9 mouse cellular contexts compared by ENCODE assay signal in genomic region chr9:27176154-27176553, GRCm38 (mm10). TPM values are rescaled to one million over a fixed set of nuclear protein-coding genes. Genes with fewer than 3 reads are reported as not detected.
DNase-seq lines count a peak whose midpoint lies in the region; ATAC-seq and TF ChIP-seq lines count a peak whose summit lies in the region.
"Had no signal": no experiment of that assay in that cellular context is flagged by ENCODE, and none has a peak within 500 bp of the region (broad histone marks: within the 10 kb centered on the region; RNA-seq: fewer than 3 reads in every experiment).

No protein-coding gene starts in this region.

- intact Hi-C loops in left cerebral cortex, postnatal 36 days (cut with DNase I) = loop anchor here (1.0 to 2.0 kb wide), 2 partner anchors 41 to 70 kb away; no protein-coding TSS in a partner anchor

- H3K9me3 ChIP-seq in intestine, postnatal 0 days (ENCODE audit: control insufficient read depth) = no peaks in the 10 kb centered on the region
- no peaks in the 10 kb centered on the region for H3K9me3 ChIP-seq in midbrain, postnatal 0 days (ENCODE audit: low read length)
- H3K9me3 ChIP-seq: embryonic facial prominence, embryonic 12.5 days had no signal

- no peaks in the 10 kb centered on the region for H3K27me3 ChIP-seq in intestine, postnatal 0 days (replicated peaks; ENCODE audit: control insufficient read depth, insufficient read depth, low read length)
- no peaks in the 10 kb centered on the region for H3K27me3 ChIP-seq in midbrain, postnatal 0 days (ENCODE audit: insufficient read depth, low read length)
- H3K27me3 ChIP-seq: embryonic facial prominence, embryonic 12.5 days had no signal

- no peaks in the 10 kb centered on the region for H3K36me3 ChIP-seq in intestine, postnatal 0 days (ENCODE audit: control insufficient read depth, insufficient read depth)
- H3K36me3 ChIP-seq in midbrain, postnatal 0 days (ENCODE audit: insufficient read depth, low read length) = no peaks in the 10 kb centered on the region
- H3K36me3 ChIP-seq: embryonic facial prominence, embryonic 12.5 days had no signal

- peak; percentile 27 for DNase-seq in urinary bladder, postnatal 25 days (ENCODE audit: low spot score)
- DNase-seq in urinary bladder, adult 2 months (ENCODE audit: low spot score) = no peak
- DNase-seq in cerebellum, postnatal 25 days = peak; percentile 65 to 78
- peak; percentile 63 to 69 for DNase-seq in left cerebral cortex, postnatal 36 days (ENCODE audit: low spot score in 2 of 2)
- peak; percentile 91 for DNase-seq in midbrain, postnatal 0 days (ENCODE audit: low spot score)
- DNase-seq in spleen, adult 18-20 months = no peak

- no peak overlapping the region for H3K9ac ChIP-seq in intestine, postnatal 0 days (ENCODE audit: low read depth, low read length)
- H3K9ac ChIP-seq in midbrain, postnatal 0 days (replicated peaks; ENCODE audit: low read length, poor library complexity, severe bottlenecking) = no peak overlapping the region
- H3K9ac ChIP-seq: embryonic facial prominence, embryonic 12.5 days had no signal

- no peak overlapping the region for H3K4me2 ChIP-seq in intestine, postnatal 0 days (replicated peaks; ENCODE audit: low read depth)
- no peak overlapping the region for H3K4me2 ChIP-seq in midbrain, postnatal 0 days (ENCODE audit: low read depth, low read length, poor library complexity, severe bottlenecking)
- H3K4me2 ChIP-seq: embryonic facial prominence, embryonic 12.5 days had no signal

- H3K4me1 ChIP-seq in intestine, postnatal 0 days (replicated peaks; ENCODE audit: control insufficient read depth, insufficient read depth, low read length) = no peaks in the 10 kb centered on the region
- H3K4me1 ChIP-seq in midbrain, postnatal 0 days (ENCODE audit: insufficient read depth, low read length) = no peaks in the 10 kb centered on the region
- H3K4me1 ChIP-seq: embryonic facial prominence, embryonic 12.5 days had no signal

- no peak overlapping the region for H3K27ac ChIP-seq in intestine, postnatal 0 days (ENCODE audit: low read depth, low read length)
- H3K27ac ChIP-seq in midbrain, postnatal 0 days (ENCODE audit: low read depth, low read length) = no peak overlapping the region
- H3K27ac ChIP-seq: embryonic facial prominence, embryonic 12.5 days had no signal

- TF ChIP-seq CTCF in intestine, postnatal 0 days (IDR thresholded peaks at IDR 0.05; ENCODE audit: low read depth) = peak; percentile 89
- peak; percentile 93 for TF ChIP-seq CTCF in midbrain, postnatal 0 days (IDR thresholded peaks at IDR 0.05)

- peak; percentile 95 for ATAC-seq in granulocyte monocyte progenitor cell, adult 5-6 weeks (replicated peaks; ENCODE audit: poor library complexity, severe bottlenecking)
- ATAC-seq in intestine, postnatal 0 days = no peak
- peak; percentile 71 for ATAC-seq in midbrain, postnatal 0 days (ENCODE audit: low FRiP score)

- WGBS in intestine, postnatal 0 days = 7% methylated on average over 2 of the region's 2 CpGs
- WGBS in midbrain, postnatal 0 days = 0% methylated on average over 2 of the region's 2 CpGs

- H3K4me3 ChIP-seq in intestine, postnatal 0 days (ENCODE audit: low read depth, low read length) = no peak overlapping the region
- H3K4me3 ChIP-seq in midbrain, postnatal 0 days (ENCODE audit: low read depth, low read length) = no peak overlapping the region
- H3K4me3 ChIP-seq: embryonic facial prominence, embryonic 12.5 days had no signal

RNA-seq across cellular contexts. Expression of gene Jam3, which starts 20.9 kb away (rescaled TPM):
- 60.4 and 62.0 TPM in 2 replicates for polyA plus RNA-seq in urinary bladder, adult 2 months (2012; rRNA removed)
- total RNA-seq in granulocyte monocyte progenitor cell, adult 5-6 weeks (2014; fragmentation: Nextera tagmentation) = not detected in 2 replicates
- total RNA-seq in granulocyte monocyte progenitor cell, adult 5-6 weeks (2017) = 0.22 and 0.26 TPM in 2 replicates
- polyA plus RNA-seq in intestine, postnatal 0 days (2015; fragmentation: Nextera tagmentation; extraction: Ambion mirVana) = 17.8 and 20.3 TPM in 2 replicates
- 10 to 100 TPM; 34.6 to 38.7 TPM for total RNA-seq in left cerebral cortex, postnatal 36 days (2021)
- total RNA-seq in midbrain, postnatal 0 days (2014; rRNA removed) = 20.6 and 37.3 TPM in 2 replicates
- polyA plus RNA-seq in midbrain, postnatal 0 days (2015; fragmentation: Nextera tagmentation; extraction: Ambion mirVana) = 28.8 and 29.2 TPM in 2 replicates

Comparison
In these comparisons a context has a peak if more than half of its experiments do, and no peak if none do; other contexts are left out.
1. DNase-seq: peak in urinary bladder, postnatal 25 days (single experiment), cerebellum, postnatal 25 days (2 of 2), left cerebral cortex, postnatal 36 days (2 of 2) and midbrain, postnatal 0 days (single experiment); none in urinary bladder, adult 2 months (single experiment) and spleen, adult 18-20 months (0 of 2).
2. RNA of gene Jam3, which starts 20.9 kb away (total RNA-seq): 34.6 to 38.7 TPM in left cerebral cortex, postnatal 36 days and 20.6 to 37.3 TPM in midbrain, postnatal 0 days; 0.22 to 0.26 TPM in granulocyte monocyte progenitor cell, adult 5-6 weeks; every median in the first group is over 10 times any median in the second.